12 mouse cellular contexts compared by ENCODE assay signal in the genomic region with DNA sequence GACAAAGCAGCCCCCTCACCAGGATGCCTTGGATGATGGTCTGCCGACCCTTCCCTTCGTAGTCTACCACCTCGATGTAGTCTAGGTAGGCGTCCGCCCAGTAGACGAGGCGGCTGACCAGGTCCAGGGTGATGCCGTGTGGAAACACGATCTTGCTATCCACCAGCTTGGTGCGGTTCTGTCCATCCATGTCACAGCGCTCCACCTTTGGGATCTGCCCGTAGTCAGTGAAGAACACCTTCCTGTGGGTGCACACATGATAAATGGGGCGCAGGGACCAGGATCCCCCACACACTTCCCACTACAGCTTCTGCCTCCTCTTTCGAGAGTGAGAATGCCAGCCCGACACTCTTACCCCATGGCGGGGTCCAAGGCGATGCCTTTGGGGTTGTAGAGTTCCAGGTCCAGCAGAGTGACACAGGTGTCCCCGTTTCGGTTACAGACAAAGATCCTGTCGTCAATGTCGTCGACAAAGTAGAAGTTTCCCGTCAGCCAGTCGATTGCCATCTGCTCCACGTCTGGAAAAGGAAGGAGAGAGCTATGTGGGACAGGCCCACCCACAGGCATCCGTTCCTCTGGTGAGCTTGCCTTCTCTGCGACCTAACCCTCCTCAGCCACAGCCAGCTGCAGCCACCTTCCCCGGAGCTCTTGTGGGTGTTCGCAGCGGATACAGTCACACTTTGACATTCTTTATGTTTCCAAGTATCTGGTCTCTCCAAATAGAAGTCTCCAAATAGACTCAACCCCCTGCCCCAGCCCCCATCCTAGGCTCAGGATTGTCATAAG. TPM values are rescaled to one million over a fixed set of nuclear protein-coding genes. Genes with fewer than 3 reads are reported as not detected.
DNase-seq lines count a peak whose midpoint lies in the region; ATAC-seq and TF ChIP-seq lines count a peak whose summit lies in the region.
"Had no signal": no experiment of that assay in that cellular context is flagged by ENCODE, and none has a peak within 500 bp of the region (broad histone marks: within the 10 kb centered on the region; RNA-seq: fewer than 3 reads in every experiment).

No protein-coding gene starts in this region.

- no peaks in the 10 kb centered on the region for H3K9me3 ChIP-seq in kidney, postnatal 0 days (replicated peaks; ENCODE audit: low read length)
- H3K9me3 ChIP-seq in liver, postnatal 0 days (ENCODE audit: low read length), result no peaks in the 10 kb centered on the region
- H3K9me3 ChIP-seq in hindbrain, postnatal 0 days (ENCODE audit: low read length), result no peaks in the 10 kb centered on the region
- H3K9me3 ChIP-seq: hindbrain, embryonic 10.5 days; limb, embryonic 12.5 days had no signal

- TF ChIP-seq CTCF in kidney, postnatal 0 days (IDR thresholded peaks at IDR 0.05; ENCODE audit: low read depth), result no peak
- TF ChIP-seq CTCF in cortical plate, adult 2 months (IDR thresholded peaks at IDR 0.05; ENCODE audit: extremely low read depth, insufficient read depth, low read length), result no peak
- no peak for TF ChIP-seq CTCF in liver, postnatal 0 days (IDR thresholded peaks at IDR 0.05; ENCODE audit: low read depth)
- TF ChIP-seq CTCF in hindbrain, postnatal 0 days (IDR thresholded peaks at IDR 0.05; ENCODE audit: low read depth), result no peak

- H3K9ac ChIP-seq in kidney, postnatal 0 days (ENCODE audit: low read depth, low read length), result no peak overlapping the region
- no peak overlapping the region for H3K9ac ChIP-seq in liver, postnatal 0 days (replicated peaks)
- H3K9ac ChIP-seq in hindbrain, postnatal 0 days (replicated peaks; ENCODE audit: low read length), result no peak overlapping the region
- H3K9ac ChIP-seq: limb, embryonic 12.5 days had no signal

- peaks cover 21% of the 10 kb centered on the region; the same call in 1 of the 2 replicates for H3K36me3 ChIP-seq in kidney, postnatal 0 days (ENCODE audit: insufficient read depth, low read length)
- H3K36me3 ChIP-seq in liver, postnatal 0 days (replicated peaks; ENCODE audit: insufficient read depth, low read length), result peaks cover 31% of the 10 kb centered on the region
- H3K36me3 ChIP-seq in hindbrain, postnatal 0 days (ENCODE audit: insufficient read depth, low read length), result peaks cover 50% of the 10 kb centered on the region

- H3K4me2 ChIP-seq in kidney, postnatal 0 days (ENCODE audit: low read length), result no peak overlapping the region
- no peak overlapping the region for H3K4me2 ChIP-seq in liver, postnatal 0 days (ENCODE audit: low read depth, low read length)
- H3K4me2 ChIP-seq in hindbrain, postnatal 0 days (ENCODE audit: low read depth, low read length), result no peak overlapping the region
- H3K4me2 ChIP-seq: limb, embryonic 12.5 days had no signal

- H3K27ac ChIP-seq in kidney, postnatal 0 days, result peak overlapping the region; percentile 72
- peak overlapping the region; percentile 50 for H3K27ac ChIP-seq in cortical plate, adult 2 months (ENCODE audit: insufficient read depth, low read length)
- H3K27ac ChIP-seq in liver, postnatal 0 days (ENCODE audit: low read depth), result peak overlapping the region; percentile 19
- H3K27ac ChIP-seq in hindbrain, postnatal 0 days, result no peak overlapping the region
- H3K27ac ChIP-seq: hindbrain, embryonic 10.5 days had no signal

- 79% methylated on average over 30 of the region's 30 CpGs for WGBS in kidney, postnatal 0 days
- 68% methylated on average over 30 of the region's 30 CpGs for WGBS in liver, postnatal 0 days (ENCODE audit: insufficient replicate concordance)
- WGBS in hindbrain, postnatal 0 days, result 86% methylated on average over 30 of the region's 30 CpGs

- peak; percentile 74 for DNase-seq in kidney, postnatal 0 days (ENCODE audit: low spot score)
- no peak for DNase-seq in kidney, postnatal 25 days
- peak; percentile 80 for DNase-seq in right cerebral cortex, adult 18-20 months
- DNase-seq in right cerebral cortex, postnatal 4 days, result no peak
- no peak for DNase-seq in liver, postnatal 0 days
- DNase-seq in embryo, embryonic 11 days, result no peak
- no peak for DNase-seq in hindbrain, postnatal 0 days (ENCODE audit: low spot score)
- DNase-seq: kidney, postnatal 36 days had no signal

- H3K4me3 ChIP-seq in kidney, postnatal 0 days (replicated peaks; ENCODE audit: low read depth, low read length), result no peak overlapping the region
- H3K4me3 ChIP-seq in cortical plate, adult 2 months (ENCODE audit: insufficient read depth, low read length), result no peak overlapping the region
- no peak overlapping the region for H3K4me3 ChIP-seq in liver, postnatal 0 days (ENCODE audit: low read depth, low read length)
- H3K4me3 ChIP-seq in hindbrain, postnatal 0 days (ENCODE audit: low read length), result no peak overlapping the region
- H3K4me3 ChIP-seq: erythroblast, embryonic 14.5 days; hindbrain, embryonic 10.5 days; limb, embryonic 12.5 days had no signal

- ATAC-seq in kidney, postnatal 0 days (replicated peaks; ENCODE audit: low FRiP score, low read depth), result no peak
- no peak for ATAC-seq in liver, postnatal 0 days
- no peak for ATAC-seq in hindbrain, postnatal 0 days

- no peak for TF ChIP-seq EP300 in liver, postnatal 0 days (IDR thresholded peaks at IDR 0.05; ENCODE audit: low read depth)

- H3K4me1 ChIP-seq in kidney, postnatal 0 days (replicated peaks; ENCODE audit: insufficient read depth, low read length), result peaks cover 40% of the 10 kb centered on the region
- peaks cover 29% of the 10 kb centered on the region for H3K4me1 ChIP-seq in cortical plate, adult 2 months (ENCODE audit: control insufficient read depth, insufficient read depth, low read length)
- H3K4me1 ChIP-seq in liver, postnatal 0 days (ENCODE audit: insufficient read depth), result peaks cover 52% of the 10 kb centered on the region
- peaks cover 16% of the 10 kb centered on the region; the same call in 1 of the 2 replicates for H3K4me1 ChIP-seq in hindbrain, postnatal 0 days (ENCODE audit: insufficient read depth, low read length)

- H3K27me3 ChIP-seq in kidney, postnatal 0 days (ENCODE audit: insufficient read depth, low read length), result no peaks in the 10 kb centered on the region
- no peaks in the 10 kb centered on the region for H3K27me3 ChIP-seq in liver, postnatal 0 days (ENCODE audit: insufficient read depth, low read length)
- no peaks in the 10 kb centered on the region for H3K27me3 ChIP-seq in hindbrain, postnatal 0 days (ENCODE audit: insufficient read depth, low read length)
- H3K27me3 ChIP-seq: limb, embryonic 12.5 days had no signal

- no peak for TF ChIP-seq POLR2A in cortical plate, adult 2 months (IDR thresholded peaks at IDR 0.05; ENCODE audit: extremely low read depth, insufficient read depth, low read length)

RNA-seq across cellular contexts. Expression of a gene that starts 25.8 kb away (rescaled TPM):
- 42.6 and 44.5 TPM in 2 replicates for polyA plus RNA-seq in kidney, postnatal 0 days (2015; fragmentation: Nextera tagmentation; extraction: Ambion mirVana)
- polyA plus RNA-seq in cortical plate, adult 2 months (2012; rRNA removed), result 294 and 309 TPM in 2 replicates
- 44.7 and 49.2 TPM in 2 replicates for polyA plus RNA-seq in liver, postnatal 0 days (2015; fragmentation: Nextera tagmentation; extraction: Ambion mirVana)
- total RNA-seq in hindbrain, postnatal 0 days (2014; rRNA removed), result 245 TPM in 2 replicates
- polyA plus RNA-seq in hindbrain, postnatal 0 days (2015; fragmentation: Nextera tagmentation; extraction: Ambion mirVana), result 73.7 and 75.5 TPM in 2 replicates

RNA-seq across cellular contexts. Expression of a gene that starts 47.7 kb away (rescaled TPM):
- 26.2 and 27.0 TPM in 2 replicates for polyA plus RNA-seq in kidney, postnatal 0 days (2015; fragmentation: Nextera tagmentation; extraction: Ambion mirVana)
- 11.9 and 12.6 TPM in 2 replicates for polyA plus RNA-seq in cortical plate, adult 2 months (2012; rRNA removed)
- polyA plus RNA-seq in liver, postnatal 0 days (2015; fragmentation: Nextera tagmentation; extraction: Ambion mirVana), result 11.3 and 13.0 TPM in 2 replicates
- total RNA-seq in hindbrain, postnatal 0 days (2014; rRNA removed), result 5.3 and 9.5 TPM in 2 replicates
- 4.7 and 5.3 TPM in 2 replicates for polyA plus RNA-seq in hindbrain, postnatal 0 days (2015; fragmentation: Nextera tagmentation; extraction: Ambion mirVana)

Comparison
In these comparisons a context has a peak if more than half of its experiments do, and no peak if none do; other contexts are left out.
1. DNase-seq: peak in kidney, postnatal 0 days (single experiment) and right cerebral cortex, adult 18-20 months (single experiment); none in kidney, postnatal 25 days (0 of 2), right cerebral cortex, postnatal 4 days (single experiment), liver, postnatal 0 days (single experiment), embryo, embryonic 11 days (single experiment) and hindbrain, postnatal 0 days (single experiment).